Mouse (Mus musculus) myocyte (in vitro differentiated cells): ENCODE data around the gene Fndc3b. TPM values are rescaled to one million over a fixed set of nuclear protein-coding genes. Genes with fewer than 3 reads are reported as not detected.

Experiments
- H3K27me3 ChIP-seq: one replicate; pipeline ENCODE4 v1.6.1; 2011; ENCODE audit not compliant: control insufficient read depth, insufficient read depth, insufficient read length
- H3K36me3 ChIP-seq: one replicate; pipeline ENCODE4 v1.6.1; 2011; ENCODE audit not compliant: control insufficient read depth, insufficient read depth
- H3K4me2 ChIP-seq: one replicate; pipeline ENCODE4 v1.6.1; 2011; ENCODE audit warnings: low read depth, control low read depth
- H3K4me3 ChIP-seq: one replicate; pipeline ENCODE4 v1.5.1; 2011; ENCODE audit warnings: mild to moderate bottlenecking, control low read depth, moderate library complexity
- H3K79me2 ChIP-seq: one replicate; pipeline ENCODE4 v1.6.1; 2011; ENCODE audit not compliant: control insufficient read depth, insufficient read depth
- H3ac ChIP-seq: one replicate; pipeline ENCODE4 v1.6.1; 2011; ENCODE audit not compliant: control insufficient read depth, insufficient read length
- CEBPB ChIP-seq: IDR thresholded peaks from 2 replicates; pipeline ENCODE4 v1.6.1; 2011; ENCODE audit warnings: mild to moderate bottlenecking, moderate library complexity; ENCODE audit not compliant: poor library complexity, insufficient read depth, severe bottlenecking
- E2F4 ChIP-seq: IDR thresholded peaks from one replicate; pipeline ENCODE4 v1.6.1; 2011; ENCODE audit warnings: mild to moderate bottlenecking, control low read depth, moderate library complexity; ENCODE audit not compliant: insufficient read depth
- MAX ChIP-seq: IDR thresholded peaks from one replicate; pipeline ENCODE4 v1.6.1; 2011; ENCODE audit warnings: low read depth, mild to moderate bottlenecking, control low read depth
- MYOD1 ChIP-seq, 3 experiments: IDR thresholded peaks; one replicate each; pipeline ENCODE4 v1.6.1; 2011; ENCODE audit warnings: control low read depth in 2 of 3, low read depth in 2 of 3, mild to moderate bottlenecking in 2 of 3, moderate library complexity in 1 of 3; ENCODE audit not compliant: insufficient read length in 2 of 3, control insufficient read depth in 1 of 3
- MYOG ChIP-seq, 3 experiments: IDR thresholded peaks; one replicate each; pipeline ENCODE4 v1.6.1; 2011; ENCODE audit warnings: control low read depth in 2 of 3, low read depth in 2 of 3, mild to moderate bottlenecking in 2 of 3; ENCODE audit not compliant: insufficient read length in 2 of 3, control insufficient read depth in 1 of 3, insufficient read depth in 1 of 3
- POLR2A ChIP-seq: IDR thresholded peaks from one replicate; pipeline ENCODE4 v1.6.1; 2011; ENCODE audit warnings: low read depth, mild to moderate bottlenecking, control low read depth, moderate library complexity; ENCODE audit not compliant: insufficient read length
- POLR2AphosphoS2 ChIP-seq: IDR thresholded peaks from one replicate; pipeline ENCODE4 v1.6.1; 2011; ENCODE audit warnings: low read depth, control low read depth; ENCODE audit not compliant: insufficient read length
- REST ChIP-seq: IDR thresholded peaks from one replicate; pipeline ENCODE4 v1.6.1; 2011; ENCODE audit warnings: mild to moderate bottlenecking, control low read depth, moderate library complexity; ENCODE audit not compliant: insufficient read depth, insufficient read length
- SRF ChIP-seq: IDR thresholded peaks from one replicate; pipeline ENCODE4 v1.6.1; 2011; ENCODE audit warnings: low read depth; ENCODE audit not compliant: control insufficient read depth, insufficient read length
- TCF12 ChIP-seq: IDR thresholded peaks from one replicate; pipeline ENCODE4 v1.6.1; 2011; ENCODE audit warnings: mild to moderate bottlenecking, control low read depth; ENCODE audit not compliant: poor library complexity, insufficient read depth, severe bottlenecking
- TCF3 ChIP-seq: IDR thresholded peaks from one replicate; pipeline ENCODE4 v1.6.1; 2011; ENCODE audit warnings: low read depth, control low read depth; ENCODE audit not compliant: insufficient read length
- USF1 ChIP-seq: IDR thresholded peaks from one replicate; pipeline ENCODE4 v1.6.1; 2011; ENCODE audit warnings: low read depth, mild to moderate bottlenecking, control low read depth, moderate library complexity
- polyA plus RNA-seq: library from polyadenylated mRNA; unstranded; fragments of >200 nt; fragmentation: generic; extraction: Trizol; gene quantifications from one replicate; pipeline ENCODE4 v1.2.1, GENCODE M21; 2012; ENCODE audit warnings: missing spikeins

Gene Fndc3b
- polyA plus RNA-seq, 1 experiment: 25.8 TPM

GRCm38 (mm10) chr3:27473801-27474599 lies 237.1 kb downstream of the Fndc3b start:
- no peak overlapping the region for H3K4me3 ChIP-seq
- H3K36me3 ChIP-seq: no peaks in the 10 kb centered on the region

GRCm38 (mm10) chr3:27472846-27473245 lies 238.3 kb downstream of the Fndc3b start:
- Histone ChIP-seq H3ac (no peak overlapping the region), H3K79me2 (no peaks in the 10 kb centered on the region), H3K4me2 (no peak overlapping the region), H3K4me3 (no peak overlapping the region), H3K36me3 (no peaks in the 10 kb centered on the region), H3K27me3 (no peaks in the 10 kb centered on the region)
- no peak for TF ChIP-seq TCF12
- TF ChIP-seq MYOD1 (IDR thresholded peaks at IDR 0.05; ENCODE audit: control insufficient read depth in 1 of 3, insufficient read length in 2 of 3, low read depth in 2 of 3): no peak
- no peak for TF ChIP-seq E2F4
- TF ChIP-seq TCF3: no peak
- TF ChIP-seq POLR2AphosphoS2: no peak
- TF ChIP-seq SRF: no peak
- TF ChIP-seq MAX: no peak

More at GRCm38 (mm10) chr3:27473801-27474599, 237.1 kb downstream of the Fndc3b start:
- TF ChIP-seq POLR2A: no peak
- TF ChIP-seq REST: no peak
- no peak for TF ChIP-seq E2F4
- TF ChIP-seq TCF3: no peak
- no peak for TF ChIP-seq POLR2AphosphoS2
- TF ChIP-seq MAX: no peak
- no peak for TF ChIP-seq CEBPB
- TF ChIP-seq USF1: no peak
- TF ChIP-seq SRF: no peak
- no peak for TF ChIP-seq MYOD1 (IDR thresholded peaks at IDR 0.05; ENCODE audit: control insufficient read depth in 1 of 3, insufficient read length in 2 of 3, low read depth in 2 of 3)
- no peak for TF ChIP-seq TCF12
- TF ChIP-seq MYOG (IDR thresholded peaks at IDR 0.05; ENCODE audit: control insufficient read depth in 1 of 3, insufficient read depth in 1 of 3, insufficient read length in 2 of 3, low read depth in 2 of 3): no peak
- no peaks in the 10 kb centered on the region for H3K27me3 ChIP-seq
- H3K79me2 ChIP-seq: no peaks in the 10 kb centered on the region
- H3K4me2 ChIP-seq: no peak overlapping the region
- no peak overlapping the region for H3ac ChIP-seq

- peak in 1 of 3 experiments; percentile 30 for TF ChIP-seq MYOD1 (IDR thresholded peaks at IDR 0.05; ENCODE audit: control insufficient read depth in 1 of 3, insufficient read length in 2 of 3, low read depth in 2 of 3)
- no peak for TF ChIP-seq SRF
- no peak for TF ChIP-seq MYOG (IDR thresholded peaks at IDR 0.05; ENCODE audit: control insufficient read depth in 1 of 3, insufficient read depth in 1 of 3, insufficient read length in 2 of 3, low read depth in 2 of 3)
- no peak for TF ChIP-seq USF1
- TF ChIP-seq TCF12: no peak
- Histone ChIP-seq H3K27me3 (no peaks in the 10 kb centered on the region), H3K79me2 (no peaks in the 10 kb centered on the region), H3K4me3 (no peak overlapping the region), H3ac (no peak overlapping the region), H3K4me2 (no peak overlapping the region), H3K36me3 (peaks cover 4% of the 10 kb centered on the region)
Observed at GRCm38 (mm10) chr3:27470781-27471180, 240.3 kb downstream of the Fndc3b start.

GRCm38 (mm10) chr3:27469971-27470370 lies 241.1 kb downstream of the Fndc3b start:
- TF ChIP-seq POLR2A (no peak), TCF12 (no peak), MYOG (IDR thresholded peaks at IDR 0.05; ENCODE audit: control insufficient read depth in 1 of 3, insufficient read depth in 1 of 3, insufficient read length in 2 of 3, low read depth in 2 of 3) (no peak), E2F4 (no peak), POLR2AphosphoS2 (no peak), REST (no peak), USF1 (no peak), SRF (no peak), MYOD1 (IDR thresholded peaks at IDR 0.05; ENCODE audit: control insufficient read depth in 1 of 3, insufficient read length in 2 of 3, low read depth in 2 of 3) (no peak), TCF3 (no peak), MAX (no peak), CEBPB (no peak)
- peaks cover 11% of the 10 kb centered on the region for H3K36me3 ChIP-seq
- H3K4me2 ChIP-seq: no peak overlapping the region
- no peaks in the 10 kb centered on the region for H3K27me3 ChIP-seq
- H3ac ChIP-seq: no peak overlapping the region
- no peak overlapping the region for H3K4me3 ChIP-seq
- H3K79me2 ChIP-seq: no peaks in the 10 kb centered on the region

- Histone ChIP-seq H3K4me2 (no peak overlapping the region), H3K27me3 (no peaks in the 10 kb centered on the region), H3ac (no peak overlapping the region), H3K36me3 (peaks cover 18% of the 10 kb centered on the region), H3K79me2 (no peaks in the 10 kb centered on the region), H3K4me3 (no peak overlapping the region)
- TF ChIP-seq TCF12: no peak
- TF ChIP-seq POLR2A: no peak
- no peak for TF ChIP-seq POLR2AphosphoS2
- no peak for TF ChIP-seq TCF3
- TF ChIP-seq MYOD1 (IDR thresholded peaks at IDR 0.05; ENCODE audit: control insufficient read depth in 1 of 3, insufficient read length in 2 of 3, low read depth in 2 of 3): no peak
- no peak for TF ChIP-seq REST
- TF ChIP-seq MAX: no peak
- TF ChIP-seq CEBPB: no peak
- TF ChIP-seq E2F4: no peak
- TF ChIP-seq MYOG (IDR thresholded peaks at IDR 0.05; ENCODE audit: control insufficient read depth in 1 of 3, insufficient read depth in 1 of 3, insufficient read length in 2 of 3, low read depth in 2 of 3): no peak
- no peak for TF ChIP-seq USF1
- TF ChIP-seq SRF: no peak
Observed at GRCm38 (mm10) chr3:27467505-27468020, 243.5 kb downstream of the Fndc3b start.
